In genomic region chr13:94205234-94205633, GRCm38 (mm10) we compare ENCODE assay signal across 7 mouse cellular contexts.
DNase-seq lines count a peak whose midpoint lies in the region; ATAC-seq lines count a peak whose summit lies in the region.

No protein-coding gene starts in this region.

- no peak overlapping the region for H3K4me3 ChIP-seq in forebrain, embryonic 14.5 days (ENCODE audit: low read depth, low read length)
- no peak overlapping the region for H3K4me3 ChIP-seq in stomach, embryonic 15.5 days (replicated peaks)

- no peaks in the 10 kb centered on the region for H3K27me3 ChIP-seq in forebrain, embryonic 14.5 days (replicated peaks; ENCODE audit: control insufficient read depth, insufficient read depth, low read length)
- no peaks in the 10 kb centered on the region for H3K27me3 ChIP-seq in stomach, embryonic 15.5 days (replicated peaks)

- 8% methylated on average over 6 of the region's 6 CpGs for WGBS in forebrain, embryonic 14.5 days
- WGBS in stomach, embryonic 15.5 days = 9% methylated on average over 6 of the region's 6 CpGs

- no peak overlapping the region for H3K9ac ChIP-seq in forebrain, embryonic 14.5 days (ENCODE audit: low read length)
- no peak overlapping the region for H3K9ac ChIP-seq in stomach, embryonic 15.5 days

- peak; percentile 51 for ATAC-seq in CD4-positive, CD25-positive, alpha-beta regulatory T cell, adult 4 months
- ATAC-seq in forebrain, embryonic 14.5 days = peak; percentile 90
- peak; percentile 39; the same call in 1 of the 2 replicates for ATAC-seq in stomach, embryonic 15.5 days (ENCODE audit: insufficient read depth, low FRiP score, low read depth)

- H3K4me2 ChIP-seq in forebrain, embryonic 14.5 days (ENCODE audit: low read length) = no peak overlapping the region
- H3K4me2 ChIP-seq in stomach, embryonic 15.5 days = no peak overlapping the region

- H3K27ac ChIP-seq in forebrain, embryonic 14.5 days (ENCODE audit: low read depth, low read length) = no peak overlapping the region
- no peak overlapping the region for H3K27ac ChIP-seq in stomach, embryonic 15.5 days

- peak; percentile 48 for DNase-seq in A20 (ENCODE audit: low read depth, low spot score)
- DNase-seq in c-Kit-positive CD71-positive TER-119-negative erythroid progenitor cells, embryonic 14.5 days (ENCODE audit: low read depth) = peak; percentile 38
- peak; percentile 79 for DNase-seq in forebrain, embryonic 14.5 days (ENCODE audit: low spot score)
- DNase-seq in kidney, adult 8-10 months = peak; percentile 18 to 25
- peak; percentile 59 for DNase-seq in lung, postnatal 36 days

- peaks cover 6% of the 10 kb centered on the region; the same call in 1 of the 2 replicates for H3K9me3 ChIP-seq in forebrain, embryonic 14.5 days (replicated peaks; ENCODE audit: control insufficient read depth, low read length)
- H3K9me3 ChIP-seq in stomach, embryonic 15.5 days = no peaks in the 10 kb centered on the region

- no peaks in the 10 kb centered on the region for H3K4me1 ChIP-seq in forebrain, embryonic 14.5 days (ENCODE audit: control insufficient read depth, insufficient read depth, low read length)
- H3K4me1 ChIP-seq in stomach, embryonic 15.5 days = no peaks in the 10 kb centered on the region

- peaks cover 27% of the 10 kb centered on the region for H3K36me3 ChIP-seq in forebrain, embryonic 14.5 days (ENCODE audit: control insufficient read depth, insufficient read depth, low read length)
- H3K36me3 ChIP-seq in stomach, embryonic 15.5 days = peaks cover 8% of the 10 kb centered on the region

Comparison
In these comparisons a context has a peak if more than half of its experiments do, and no peak if none do; other contexts are left out.
1. DNase-seq: peak in every context shown above with its lines; median percentile 79 in forebrain, embryonic 14.5 days; 59 in lung, postnatal 36 days; 48 in A20; 38 in c-Kit-positive CD71-positive TER-119-negative erythroid progenitor cells, embryonic 14.5 days; 22 in kidney, adult 8-10 months.
2. ATAC-seq: peak in every context shown above with its lines; median percentile 90 in forebrain, embryonic 14.5 days; 51 in CD4-positive, CD25-positive, alpha-beta regulatory T cell, adult 4 months; 39 in stomach, embryonic 15.5 days.